Mouse (Mus musculus) effector memory CD4-positive, alpha-beta T cell, adult 7 months (primary cell): ENCODE results near the gene Cog8. TPM values are rescaled to one million over a fixed set of nuclear protein-coding genes. Genes with fewer than 3 reads are reported as not detected.

Experiments used
- polyA plus RNA-seq: library from polyadenylated mRNA; unstranded; fragments of 100-300 nt; shearing (Covaris generic); gene quantifications from one replicate; pipeline ENCODE4 v1.2.1, GENCODE M21; 2017

Gene Cog8
- polyA plus RNA-seq, result 39.6 TPM

GRCm38 (mm10) chr8:107056076-107056972, at the start of gene Cog8, which contains the start of gene Nip7:
Gene Cog8, minus strand, starts transcription at chr8:107056689.
Gene Nip7, plus strand, starts transcription at chr8:107056877.

GRCm38 (mm10) chr8:107096366-107097036, 40.0 kb upstream of the Cog8 start, which contains the start of gene Terf2:
Gene Terf2, minus strand, starts transcription at chr8:107096547.

GRCm38 (mm10) chr8:107065511-107066496, 9.3 kb upstream of the Cog8 start, which contains the start of gene Tmed6:
Gene Tmed6, minus strand, starts transcription at chr8:107065644.

GRCm38 (mm10) chr8:107048061-107048941, 8.2 kb downstream of the Cog8 start, which contains the start of gene Pdf:
Gene Pdf, minus strand, starts transcription at chr8:107048614.

GRCm38 (mm10) chr8:107030650-107031576, 25.6 kb downstream of the Cog8 start, which contains the start of gene Vps4a:
Gene Vps4a, plus strand, starts transcription at chr8:107031222.

Other genes starting within 250 kb of the Cog8 start
- gene Has3, start 186.4 kb downstream of the Cog8 start, polyA plus RNA-seq, result 0.12 TPM
- 85.5 TPM for gene Utp4, start 163.1 kb downstream of the Cog8 start, polyA plus RNA-seq
- 33.2 TPM for gene Sntb2, start 120.9 kb downstream of the Cog8 start, polyA plus RNA-seq
- gene Vps4a, start 25.5 kb downstream of the Cog8 start, polyA plus RNA-seq, result 39.7 TPM
- gene Pdf, start 8.1 kb downstream of the Cog8 start, polyA plus RNA-seq, result 7.4 TPM
- gene Nip7, start 188 bp upstream of the Cog8 start, polyA plus RNA-seq, result 49.1 TPM
- gene Tmed6, start 9.0 kb upstream of the Cog8 start, polyA plus RNA-seq, result 0.45 TPM
- 23.5 TPM for gene Terf2, start 39.9 kb upstream of the Cog8 start, polyA plus RNA-seq
- gene Cyb5b, start 94.0 kb upstream of the Cog8 start, polyA plus RNA-seq, result 47.4 TPM
- gene Nfat5, start 236.8 kb upstream of the Cog8 start, polyA plus RNA-seq, result 18.6 TPM